Mouse (Mus musculus): ENCODE data around the gene Hist2h3c2. TPM values are rescaled to one million over a fixed set of nuclear protein-coding genes. Genes with fewer than 3 reads are reported as not detected.
"Not testable (repeated sequence)": the region's sequence is repeated elsewhere in the genome, so short reads cannot be mapped to it uniquely, and the experiment has no call there.

The Hist2h3c2 gene
- 6.4 and 10.0 TPM in 2 replicates for polyA plus RNA-seq (2015; fragmentation: Nextera tagmentation; extraction: Ambion mirVana)

- ATAC-seq (ENCODE audit: insufficient number of reproducible peaks, insufficient read depth, low FRiP score, low TSS enrichment, low read depth) = peak; percentile 90
These were observed at the start of gene Hist2h3c2 for GRCm38 (mm10) chr3:96238954-96239793. Hist2h3c2 (minus strand) TSS chr3:96239127.

GRCm38 (mm10) chr3:96287334-96287733 is 48.4 kb upstream of the Hist2h3c2 start:
- not testable (repeated sequence) for H3K9me3 ChIP-seq; H3K4me2 ChIP-seq; H3K36me3 ChIP-seq; H3K4me1 ChIP-seq; H3K27ac ChIP-seq; H3K9ac ChIP-seq; H3K4me3 ChIP-seq; ATAC-seq (ENCODE audit: insufficient number of reproducible peaks, insufficient read depth, low FRiP score, low TSS enrichment, low read depth)
- 87% methylated on average over 11 of the region's 11 CpGs for WGBS
- H3K27me3 ChIP-seq = peaks cover 24% of the 10 kb centered on the region

More at GRCm38 (mm10) chr3:96238954-96239793, at the start of gene Hist2h3c2:
- Histone ChIP-seq H3K27ac (peak within 1 kb of the TSS; percentile 82), H3K9ac (peak within 1 kb of the TSS; percentile 76), H3K4me1 (peaks cover 42% of the 10 kb centered on the region), H3K4me2 (peak within 1 kb of the TSS; percentile 62), H3K4me3 (peak within 1 kb of the TSS; percentile 48)
- H3K36me3 ChIP-seq, H3K27me3 ChIP-seq, H3K9me3 ChIP-seq: not testable (repeated sequence)
- 0% methylated on average over 12 of the region's 68 CpGs for WGBS

- ATAC-seq (ENCODE audit: insufficient number of reproducible peaks, insufficient read depth, low FRiP score, low TSS enrichment, low read depth) = no peak
- H3K4me2 ChIP-seq = peak overlapping the region; percentile 36
These were observed 45.5 kb upstream of the Hist2h3c2 start for GRCm38 (mm10) chr3:96284457-96284856.

GRCm38 (mm10) chr3:96280660-96281059 is 41.7 kb upstream of the Hist2h3c2 start:
- 50% methylated on average over 6 of the region's 6 CpGs for WGBS
- peaks cover 25% of the 10 kb centered on the region for H3K27me3 ChIP-seq
- no peak for ATAC-seq (ENCODE audit: insufficient number of reproducible peaks, insufficient read depth, low FRiP score, low TSS enrichment, low read depth)

More at GRCm38 (mm10) chr3:96284457-96284856, 45.5 kb upstream of the Hist2h3c2 start:
- H3K9me3 ChIP-seq = no peaks in the 10 kb centered on the region
- no peaks in the 10 kb centered on the region for H3K36me3 ChIP-seq
- H3K4me3 ChIP-seq = no peak overlapping the region
- H3K27ac ChIP-seq = no peak overlapping the region
- H3K4me1 ChIP-seq = peaks cover 8% of the 10 kb centered on the region; the same call in 1 of the 2 replicates
- WGBS = 13% methylated on average over 4 of the region's 4 CpGs
- peak overlapping the region; percentile 44; the same call in 1 of the 2 replicates for H3K9ac ChIP-seq
- H3K27me3 ChIP-seq = peaks cover 30% of the 10 kb centered on the region

GRCm38 (mm10) chr3:96277800-96278624 is 39.1 kb upstream of the Hist2h3c2 start:
- Histone ChIP-seq H3K4me3 (peak overlapping the region; percentile 52), H3K4me2 (peak overlapping the region; percentile 89), H3K36me3 (no peaks in the 10 kb centered on the region), H3K9me3 (no peaks in the 10 kb centered on the region), H3K4me1 (peaks cover 10% of the 10 kb centered on the region), H3K27ac (peak overlapping the region; percentile 92), H3K27me3 (peaks cover 12% of the 10 kb centered on the region), H3K9ac (peak overlapping the region; percentile 73)
- WGBS = under 1% methylated on average over 49 of the region's 49 CpGs
- ATAC-seq (ENCODE audit: insufficient number of reproducible peaks, insufficient read depth, low FRiP score, low TSS enrichment, low read depth) = peak; percentile 89

More at GRCm38 (mm10) chr3:96280660-96281059, 41.7 kb upstream of the Hist2h3c2 start:
- Histone ChIP-seq H3K4me3 (no peak overlapping the region), H3K4me2 (no peak overlapping the region), H3K9me3 (no peaks in the 10 kb centered on the region), H3K9ac (no peak overlapping the region), H3K27ac (no peak overlapping the region), H3K4me1 (peaks cover 18% of the 10 kb centered on the region), H3K36me3 (no peaks in the 10 kb centered on the region)

- Histone ChIP-seq H3K4me3 (peak overlapping the region; percentile 52), H3K27ac (peak overlapping the region; percentile 92), H3K27me3 (peaks cover 6% of the 10 kb centered on the region; the same call in 1 of the 2 replicates), H3K36me3 (no peaks in the 10 kb centered on the region), H3K9me3 (no peaks in the 10 kb centered on the region), H3K4me1 (peaks cover 10% of the 10 kb centered on the region), H3K9ac (peak overlapping the region; percentile 73), H3K4me2 (peak overlapping the region; percentile 89)
- ATAC-seq (ENCODE audit: insufficient number of reproducible peaks, insufficient read depth, low FRiP score, low TSS enrichment, low read depth) = no peak
- WGBS = 12% methylated on average over 8 of the region's 8 CpGs
These were observed 38.5 kb upstream of the Hist2h3c2 start for GRCm38 (mm10) chr3:96277428-96277799.

- peaks cover 14% of the 10 kb centered on the region for H3K4me1 ChIP-seq
- 90% methylated on average over 17 of the region's 17 CpGs for WGBS
- H3K27ac ChIP-seq = no peak overlapping the region
- no peaks in the 10 kb centered on the region for H3K9me3 ChIP-seq
- no peaks in the 10 kb centered on the region for H3K27me3 ChIP-seq
- no peak for ATAC-seq (ENCODE audit: insufficient number of reproducible peaks, insufficient read depth, low FRiP score, low TSS enrichment, low read depth)
- no peak overlapping the region for H3K4me2 ChIP-seq
- no peaks in the 10 kb centered on the region for H3K36me3 ChIP-seq
- H3K4me3 ChIP-seq = no peak overlapping the region
- H3K9ac ChIP-seq = no peak overlapping the region
These were observed 34.9 kb upstream of the Hist2h3c2 start for GRCm38 (mm10) chr3:96273591-96274465.

- Histone ChIP-seq H3K9me3 (no peaks in the 10 kb centered on the region), H3K36me3 (no peaks in the 10 kb centered on the region), H3K27ac (peak within 1 kb of the TSS; percentile 97), H3K9ac (peak within 1 kb of the TSS; percentile 83), H3K4me3 (peak within 1 kb of the TSS; percentile 57), H3K4me2 (peak within 1 kb of the TSS; percentile 87), H3K27me3 (no peaks in the 10 kb centered on the region), H3K4me1 (peaks cover 22% of the 10 kb centered on the region)
- ATAC-seq (ENCODE audit: insufficient number of reproducible peaks, insufficient read depth, low FRiP score, low TSS enrichment, low read depth) = peak; percentile 95
- under 1% methylated on average over 45 of the region's 45 CpGs for WGBS
These were observed 30.9 kb upstream of the Hist2h3c2 start, which contains the start of gene Hist2h2bb for GRCm38 (mm10) chr3:96269511-96270474. Hist2h2bb (plus strand) TSS chr3:96269752.

- Histone ChIP-seq H3K27ac (peak overlapping the region; percentile 97), H3K4me3 (peak overlapping the region; percentile 57), H3K9ac (peak overlapping the region; percentile 83), H3K4me2 (peak overlapping the region; percentile 87), H3K4me1 (peaks cover 31% of the 10 kb centered on the region)
- peak; percentile 8; the same call in 1 of the 2 replicates for ATAC-seq (ENCODE audit: insufficient number of reproducible peaks, insufficient read depth, low FRiP score, low TSS enrichment, low read depth)
- 0% methylated on average over 20 of the region's 44 CpGs for WGBS
- not testable (repeated sequence) for H3K36me3 ChIP-seq, H3K27me3 ChIP-seq, H3K9me3 ChIP-seq
These were observed 29.9 kb upstream of the Hist2h3c2 start for GRCm38 (mm10) chr3:96268776-96269378.

All from embryonic facial prominence, embryonic 13.5 days (tissue).